Mouse (Mus musculus): ENCODE results near the gene Mok.

DNA sequence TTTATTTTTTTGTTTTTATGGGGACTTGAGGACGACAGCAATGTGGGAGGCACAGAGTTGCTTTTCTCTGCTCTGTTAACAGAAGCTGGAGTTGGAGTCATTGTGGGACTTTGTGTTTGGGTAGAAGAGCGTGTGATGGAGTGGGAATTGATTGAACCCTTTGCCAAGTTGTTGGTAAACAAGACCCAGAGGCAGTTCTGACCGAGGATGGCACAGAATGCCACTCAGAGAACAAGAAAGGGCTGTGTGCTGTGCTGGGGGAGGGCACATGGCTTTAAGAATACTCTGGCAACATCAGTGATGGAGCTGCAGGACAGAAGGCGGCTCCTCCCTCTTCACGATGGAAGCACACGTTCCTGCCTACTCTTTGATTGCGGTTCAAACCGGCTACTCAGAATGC, 59.6 kb downstream of the Mok start:
- TF ChIP-seq CTCF (IDR thresholded peaks at IDR 0.05; ENCODE audit: extremely low read depth, insufficient read depth, insufficient read length, insufficient replicate concordance) (no peak), POLR2A (IDR thresholded peaks at IDR 0.05; ENCODE audit: low read depth, low read length) (no peak)

All from spleen, adult 2 months (tissue).